Mouse (Mus musculus) forebrain, embryonic 13.5 days (tissue): Measurements from ENCODE around the gene Gpr33. TPM values are rescaled to one million over a fixed set of nuclear protein-coding genes. Genes with fewer than 3 reads are reported as not detected.

ENCODE experiments used
- ATAC-seq: fragments of 200-750 bp; cut with Nextera tagmentation; 2 replicates; pipeline ENCODE4 v1.8.0; 2017
- H3K27ac ChIP-seq: fragments of 300-500 bp; sonication (generic); 2 replicates; pipeline ENCODE4 v1.5.1; 2015; ENCODE audit warnings: inconsistent platforms, mild to moderate bottlenecking, moderate library complexity
- H3K27me3 ChIP-seq: fragments of 300-500 bp; sonication (generic); 2 replicates; pipeline ENCODE4 v1.6.1; 2015; ENCODE audit warnings: mild to moderate bottlenecking, inconsistent platforms
- H3K36me3 ChIP-seq: fragments of 300-500 bp; sonication (generic); 2 replicates; pipeline ENCODE4 v1.6.1; 2015; ENCODE audit warnings: mild to moderate bottlenecking, inconsistent platforms; ENCODE audit not compliant: poor library complexity, severe bottlenecking
- H3K4me1 ChIP-seq: fragments of 300-500 bp; sonication (generic); 2 replicates; pipeline ENCODE4 v1.6.1; 2015; ENCODE audit warnings: inconsistent platforms
- H3K4me2 ChIP-seq: fragments of 300-500 bp; sonication (generic); 2 replicates; pipeline ENCODE4 v1.6.1; 2015; ENCODE audit warnings: inconsistent platforms, mild to moderate bottlenecking, moderate library complexity
- H3K4me3 ChIP-seq: fragments of 300-500 bp; sonication (generic); 2 replicates; pipeline ENCODE4 v1.5.1; 2015; ENCODE audit warnings: mild to moderate bottlenecking, inconsistent platforms
- H3K9ac ChIP-seq: fragments of 300-500 bp; sonication (generic); 2 replicates; pipeline ENCODE4 v1.6.1; 2015; ENCODE audit warnings: mild to moderate bottlenecking, inconsistent platforms
- H3K9me3 ChIP-seq: fragments of 300-500 bp; sonication (generic); replicated peaks from 2 replicates; pipeline ENCODE4 v1.6.1; 2016; ENCODE audit warnings: inconsistent platforms
- WGBS: fragments of 180-500 bp; shearing (Covaris S2); methylation state at CpG from one replicate; pipeline ENCODE4 v1.1.7; 2015; 5-methylcytosine and 5-hydroxymethylcytosine counted together
- polyA plus RNA-seq: library from polyadenylated mRNA; unstranded; fragments of >200 nt; fragmentation: Nextera tagmentation; extraction: Ambion mirVana; gene quantifications from 2 replicates; pipeline ENCODE4 v1.2.1, GENCODE M21; 2015

The Gpr33 gene
- polyA plus RNA-seq, 1 experiment from 2014 or later = not detected

- H3K4me2 ChIP-seq = no peak overlapping the region
- no peak overlapping the region for H3K9ac ChIP-seq
- no peak overlapping the region for H3K27ac ChIP-seq
- no peaks in the 10 kb centered on the region for H3K4me1 ChIP-seq
- no peaks in the 10 kb centered on the region for H3K27me3 ChIP-seq
- H3K9me3 ChIP-seq = no peaks in the 10 kb centered on the region; the same call in 1 of the 2 replicates
- H3K4me3 ChIP-seq = no peak overlapping the region
- ATAC-seq = no peak
- 88% methylated on average over 1 of the region's 1 CpGs for WGBS
- peaks cover 5% of the 10 kb centered on the region; the same call in 1 of the 2 replicates for H3K36me3 ChIP-seq
Observed at GRCm38 (mm10) chr12:51983625-51984024, 44.2 kb downstream of the Gpr33 start.

- Histone ChIP-seq H3K27ac (no peak overlapping the region), H3K4me1 (no peaks in the 10 kb centered on the region), H3K9me3 (no peaks in the 10 kb centered on the region), H3K36me3 (no peaks in the 10 kb centered on the region), H3K4me3 (no peak overlapping the region), H3K27me3 (no peaks in the 10 kb centered on the region), H3K4me2 (no peak overlapping the region), H3K9ac (no peak overlapping the region)
- 73% methylated on average over 9 of the region's 9 CpGs for WGBS
- ATAC-seq = no peak
Observed at GRCm38 (mm10) chr12:51976531-51976930, 51.3 kb downstream of the Gpr33 start.

- Histone ChIP-seq H3K4me3 (no peak overlapping the region), H3K36me3 (no peaks in the 10 kb centered on the region), H3K9me3 (no peaks in the 10 kb centered on the region), H3K9ac (no peak overlapping the region), H3K4me1 (peaks cover 11% of the 10 kb centered on the region), H3K27ac (no peak overlapping the region), H3K27me3 (no peaks in the 10 kb centered on the region), H3K4me2 (no peak overlapping the region)
- ATAC-seq = no peak
- WGBS = 100% methylated on average over 1 of the region's 1 CpGs
Observed at GRCm38 (mm10) chr12:51974381-51974780, 53.5 kb downstream of the Gpr33 start.

Other genes starting within 250 kb of the Gpr33 start
- gene Hectd1, start 198.5 kb downstream of the Gpr33 start, polyA plus RNA-seq = 38.6 and 39.1 TPM in 2 replicates
- gene Heatr5a, start 56.7 kb downstream of the Gpr33 start, polyA plus RNA-seq = 6.7 and 7.3 TPM in 2 replicates
- gene Dtd2, start 21.6 kb downstream of the Gpr33 start, polyA plus RNA-seq = 19.1 and 21.1 TPM in 2 replicates
- 13.3 and 13.8 TPM in 2 replicates for gene Nubpl, start 69.7 kb upstream of the Gpr33 start, polyA plus RNA-seq